Mouse (Mus musculus) gastrocnemius, adult 8-10 months (tissue): ENCODE measurements at regions not wholly inside any gene's neighbourhood (a gene's known extent, or its start where the extent isn't known, plus 50 kb on each side); places are given as distances from the start of the nearest gene placed in this dataset.
A peak's percentile ranks its signal among the peaks of the same experiment; 100 is the strongest.

Experiments used
- DNase-seq, 2 experiments: peaks; one replicate each; pipeline ENCODE4 v3.0.0; 2022; ENCODE audit warnings: low spot score in 2 of 2

- no peak for DNase-seq
These were observed 413.4 kb upstream of the Impad1 start for GRCm38 (mm10) chr4:5206394-5207099.

- no peak for DNase-seq
These were observed 412.4 kb upstream of the Impad1 start for GRCm38 (mm10) chr4:5205328-5206208.

DNA sequence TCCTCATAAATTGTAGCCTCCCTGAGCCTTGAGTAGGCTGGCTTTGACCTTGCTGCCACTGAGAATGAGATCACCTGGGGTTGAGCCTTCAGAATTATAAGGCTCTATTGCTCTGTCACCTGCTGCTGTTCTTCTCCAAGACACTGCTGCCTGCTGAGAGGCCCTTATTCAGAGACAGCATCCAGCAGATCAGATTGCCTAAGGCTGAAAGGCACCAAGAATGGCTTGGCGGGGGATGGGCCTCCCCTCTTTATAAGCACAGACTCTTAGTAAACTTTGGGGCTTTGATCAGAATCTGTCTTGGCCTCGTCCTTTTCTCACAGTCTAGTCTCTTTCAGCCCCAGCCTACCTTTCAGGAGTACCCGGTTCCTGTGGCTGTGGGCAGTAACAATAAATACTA lies 401.1 kb upstream of the Impad1 start:
- DNase-seq, result no peak

DNA sequence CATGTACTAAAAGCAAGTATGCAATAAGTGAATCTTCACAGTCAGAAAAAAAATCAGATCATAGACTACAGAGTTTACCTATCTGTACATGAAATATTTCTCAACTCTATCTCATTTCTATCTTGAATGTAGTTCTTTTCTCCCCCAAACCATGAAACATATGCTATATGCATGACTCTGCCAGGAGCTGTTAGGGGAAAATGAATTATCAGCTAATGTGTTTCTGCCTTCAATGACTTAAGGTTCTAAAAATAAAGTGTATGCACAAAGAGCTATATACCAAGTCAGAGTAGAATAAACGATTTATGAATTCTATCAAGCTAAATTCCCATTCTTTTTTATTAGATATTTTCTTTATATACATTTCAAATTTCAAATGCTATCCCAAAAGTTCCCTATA lies 388.4 kb upstream of the Impad1 start:
- DNase-seq, result no peak

DNA sequence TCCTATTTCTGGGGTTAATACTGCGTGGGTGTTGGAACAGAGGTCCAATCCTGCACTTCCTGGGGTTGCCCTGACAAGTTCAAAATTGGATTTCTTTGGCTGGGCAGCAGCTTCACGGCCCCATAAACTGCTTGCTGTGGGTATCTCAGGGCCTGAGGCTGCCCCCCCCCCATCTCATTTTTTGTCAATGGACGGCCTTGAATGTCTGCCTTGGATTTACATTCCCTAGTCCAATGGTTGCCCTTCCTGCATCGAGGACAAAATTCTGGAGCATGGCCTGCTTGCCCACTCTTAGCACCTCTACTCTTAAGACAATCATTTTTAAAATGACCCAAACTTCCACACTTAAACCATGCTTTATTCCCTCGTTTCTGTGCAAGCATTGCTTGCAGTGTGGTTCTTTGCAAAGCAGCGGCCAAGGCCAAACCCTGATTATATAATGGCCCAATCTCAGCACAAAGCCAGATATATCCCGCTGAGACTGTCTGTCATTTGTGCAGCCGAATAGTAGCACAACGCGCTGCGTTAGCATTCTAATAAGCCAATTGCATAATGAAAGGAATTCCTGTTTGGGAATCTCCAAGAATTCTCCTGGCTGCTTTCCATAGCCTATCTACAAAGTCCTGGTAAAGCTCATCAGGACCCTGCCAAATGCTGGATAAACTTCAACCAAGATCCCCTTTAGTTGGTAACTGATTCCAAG lies 386.0 kb upstream of the Impad1 start:
- peak in 1 of 2 experiments; percentile 2 for DNase-seq

- DNase-seq, result no peak
These were observed 372.1 kb upstream of the Impad1 start for GRCm38 (mm10) chr4:5165263-5165662.

DNA sequence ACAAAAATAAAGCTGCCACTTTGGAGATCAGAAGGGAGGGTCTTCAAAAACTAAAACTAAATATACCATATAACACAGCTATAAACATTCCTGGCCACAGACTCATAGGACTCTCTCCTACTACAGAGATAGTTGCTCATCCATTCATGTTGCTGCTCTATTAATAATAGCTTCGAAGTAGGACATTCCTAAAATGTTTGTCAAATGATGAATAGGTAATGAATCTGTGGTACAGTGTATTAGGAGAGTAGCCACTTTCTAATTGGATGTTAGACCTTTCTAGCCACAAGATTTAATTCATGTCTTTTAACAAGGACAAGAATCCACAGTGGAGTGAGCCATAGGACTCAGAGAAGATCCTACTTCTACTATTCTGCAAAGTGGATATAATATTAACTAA lies 367.8 kb upstream of the Impad1 start:
- no peak for DNase-seq

GRCm38 (mm10) chr4:5130726-5131125 lies 337.6 kb upstream of the Impad1 start:
- no peak for DNase-seq

GRCm38 (mm10) chr4:5126059-5126458 lies 332.9 kb upstream of the Impad1 start:
- no peak for DNase-seq

- DNase-seq, result no peak
These were observed 305.3 kb upstream of the Impad1 start for GRCm38 (mm10) chr4:5098411-5098810.

GRCm38 (mm10) chr4:5078723-5079122 lies 285.6 kb upstream of the Impad1 start:
- no peak for DNase-seq

DNA sequence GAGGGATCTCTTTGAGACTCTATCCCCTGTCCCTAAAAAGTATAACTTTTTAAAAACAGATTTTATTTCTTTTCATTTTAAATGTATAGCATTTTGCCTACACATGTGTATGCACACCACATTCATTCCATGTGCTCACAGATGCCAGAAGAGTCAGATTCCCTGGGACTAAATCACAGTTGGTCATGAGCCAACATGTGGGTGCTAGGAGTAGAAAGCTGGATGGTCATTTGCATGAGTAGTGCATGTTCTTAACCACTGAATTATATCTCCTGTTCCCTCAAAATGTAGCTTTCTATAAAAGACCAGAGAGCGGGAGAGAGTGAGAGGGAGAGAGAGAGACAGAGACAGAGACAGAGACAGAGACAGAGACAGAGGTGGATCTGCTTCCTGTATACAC lies 281.6 kb upstream of the Impad1 start:
- DNase-seq, result no peak

GRCm38 (mm10) chr4:5071243-5071642 lies 278.1 kb upstream of the Impad1 start:
- no peak for DNase-seq

GRCm38 (mm10) chr4:5059290-5059955 lies 266.3 kb upstream of the Impad1 start:
- DNase-seq, result no peak

GRCm38 (mm10) chr4:5029929-5030328 lies 236.8 kb upstream of the Impad1 start:
- DNase-seq, result no peak

- DNase-seq, result no peak
These were observed 194.3 kb upstream of the Impad1 start for GRCm38 (mm10) chr4:4987491-4987890.

GRCm38 (mm10) chr4:4983474-4984194 lies 190.5 kb upstream of the Impad1 start:
- DNase-seq, result no peak

- no peak for DNase-seq
These were observed 178.7 kb upstream of the Impad1 start for GRCm38 (mm10) chr4:4971800-4972319.

DNA sequence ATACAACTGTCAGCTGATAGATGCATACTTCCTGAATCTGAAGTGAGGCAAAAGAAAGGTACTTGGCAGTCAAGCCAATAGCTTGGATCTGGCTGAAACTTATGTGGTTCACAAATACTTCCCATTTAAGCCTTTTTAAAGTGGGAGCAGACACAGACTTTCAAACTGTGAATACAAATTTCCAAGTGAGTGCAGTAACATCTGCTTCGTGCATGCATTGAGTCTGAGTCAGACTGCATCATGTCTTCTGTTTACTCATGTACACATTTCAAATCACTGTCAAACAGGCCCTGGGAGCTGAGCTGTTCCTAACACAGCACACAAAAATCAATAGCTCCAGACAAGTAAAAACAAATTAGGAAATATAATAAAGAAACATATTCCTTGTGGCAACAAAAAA lies 155.8 kb upstream of the Impad1 start:
- no peak for DNase-seq

- no peak for DNase-seq
These were observed 151.3 kb upstream of the Impad1 start for GRCm38 (mm10) chr4:4944498-4944897.

- no peak for DNase-seq
These were observed 132.6 kb upstream of the Impad1 start for GRCm38 (mm10) chr4:4925741-4926140.
